ENCODE assay signal across 8 mouse cellular contexts in the genomic region with DNA sequence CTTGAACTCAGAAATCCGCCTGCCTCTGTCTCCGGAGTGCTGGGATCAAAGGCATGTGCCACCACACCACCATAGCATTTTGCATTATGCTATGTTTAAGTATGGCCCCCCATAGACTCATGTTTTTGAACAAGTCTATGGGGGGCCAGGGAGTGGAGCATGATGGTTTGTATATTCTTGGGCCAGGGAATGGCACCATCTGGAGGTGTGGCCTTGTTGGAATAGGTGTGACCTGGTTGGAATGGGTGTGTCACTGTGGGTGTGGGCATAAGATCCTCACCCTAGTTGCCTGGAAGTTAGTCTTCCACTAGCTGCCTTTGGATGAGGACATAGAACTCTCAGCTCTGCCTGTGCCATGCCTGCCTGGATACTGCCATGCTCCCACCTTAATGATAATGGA. TPM values are rescaled to one million over a fixed set of nuclear protein-coding genes. Genes with fewer than 3 reads are reported as not detected.
DNase-seq lines count a peak whose midpoint lies in the region; ATAC-seq and TF ChIP-seq lines count a peak whose summit lies in the region.
"Not testable (repeated sequence)": the region's sequence is repeated elsewhere in the genome, so short reads cannot be mapped to it uniquely, and the experiment has no call there.

A gene (plus strand): TSS at position 301 of the 400 bp plus-strand sequence.

- H3K4me2 ChIP-seq in heart, embryonic 16.5 days (ENCODE audit: low read depth, low read length), result peak within 1 kb of the TSS; percentile 57
- peak within 1 kb of the TSS; percentile 87 for H3K4me2 ChIP-seq in intestine, postnatal 0 days (replicated peaks; ENCODE audit: low read depth)
- peak within 1 kb of the TSS; percentile 85 for H3K4me2 ChIP-seq in lung, postnatal 0 days (replicated peaks; ENCODE audit: low read depth, low read length)
- peak within 1 kb of the TSS; percentile 78 for H3K4me2 ChIP-seq in neural tube, embryonic 15.5 days

- H3K4me1 ChIP-seq in E14TG2a.4 (replicated peaks; ENCODE audit: low read depth, low read length), result peaks cover 73% of the 10 kb centered on the region
- not testable (repeated sequence) for H3K4me1 ChIP-seq in cerebellum, adult 2 months (ENCODE audit: control insufficient read depth, insufficient read depth, low read length); intestine, postnatal 0 days (replicated peaks; ENCODE audit: control insufficient read depth, insufficient read depth, low read length); lung, postnatal 0 days (ENCODE audit: insufficient read depth, low read depth, low read length)
- peaks cover 11% of the 10 kb centered on the region for H3K4me1 ChIP-seq in heart, embryonic 16.5 days (ENCODE audit: control insufficient read depth, insufficient read depth, low read length)
- peaks cover 24% of the 10 kb centered on the region for H3K4me1 ChIP-seq in neural tube, embryonic 15.5 days

- not testable (repeated sequence) for ATAC-seq in heart, embryonic 16.5 days (replicated peaks; ENCODE audit: extremely low read depth, insufficient read depth, low FRiP score); intestine, postnatal 0 days; lung, postnatal 0 days; neural tube, embryonic 15.5 days (ENCODE audit: low FRiP score)

- TF ChIP-seq CTCF in E14TG2a.4 (conservative IDR thresholded peaks at IDR 0.05; ENCODE audit: low read length); cerebellum, adult 2 months (IDR thresholded peaks at IDR 0.05; ENCODE audit: borderline replicate concordance, insufficient read depth, low read depth, low read length); intestine, postnatal 0 days (IDR thresholded peaks at IDR 0.05; ENCODE audit: low read depth); lung, postnatal 0 days (IDR thresholded peaks at IDR 0.05): not testable (repeated sequence)

- not testable (repeated sequence) for TF ChIP-seq POLR2A in cerebellum, adult 2 months (IDR thresholded peaks at IDR 0.05; ENCODE audit: borderline replicate concordance, insufficient read depth, low read length)

- H3K36me3 ChIP-seq in E14TG2a.4 (ENCODE audit: insufficient read depth, low read length), result peaks cover 18% of the 10 kb centered on the region
- not testable (repeated sequence) for H3K36me3 ChIP-seq in heart, embryonic 16.5 days (ENCODE audit: control insufficient read depth, insufficient read depth); intestine, postnatal 0 days (ENCODE audit: control insufficient read depth, insufficient read depth); lung, postnatal 0 days (ENCODE audit: insufficient read depth, low read length); neural tube, embryonic 15.5 days

- peak within 1 kb of the TSS; percentile 98 for H3K4me3 ChIP-seq in E14TG2a.4 (replicated peaks; ENCODE audit: low read length)
- peak within 1 kb of the TSS; percentile 84 for H3K4me3 ChIP-seq in cerebellum, adult 2 months (replicated peaks; ENCODE audit: insufficient read depth, low read depth, low read length)
- peak within 1 kb of the TSS; percentile 71 for H3K4me3 ChIP-seq in heart, embryonic 16.5 days (ENCODE audit: low read length)
- H3K4me3 ChIP-seq in intestine, postnatal 0 days (ENCODE audit: low read depth, low read length), result peak within 1 kb of the TSS; percentile 80
- H3K4me3 ChIP-seq in lung, postnatal 0 days (ENCODE audit: low read depth, low read length), result peak within 1 kb of the TSS; percentile 89
- peak within 1 kb of the TSS; percentile 65 for H3K4me3 ChIP-seq in neural tube, embryonic 15.5 days (replicated peaks)

- DNase-seq in cerebellum, adult 2 months; gastrocnemius, adult 18-20 months (ENCODE audit: low spot score); left cerebral cortex, postnatal 36 days (ENCODE audit: low spot score in 2 of 2); lung, postnatal 0 days (ENCODE audit: low spot score): not testable (repeated sequence)

- WGBS in cerebellum, adult 2 months, result 82% methylated on average over 2 of the region's 2 CpGs
- 93% methylated on average over 2 of the region's 2 CpGs for WGBS in heart, embryonic 16.5 days
- WGBS in intestine, postnatal 0 days, result 100% methylated on average over 2 of the region's 2 CpGs
- 86% methylated on average over 2 of the region's 2 CpGs for WGBS in lung, postnatal 0 days
- WGBS in neural tube, embryonic 15.5 days, result 95% methylated on average over 2 of the region's 2 CpGs

- TF ChIP-seq EP300 in lung, postnatal 0 days (IDR thresholded peaks at IDR 0.05), result not testable (repeated sequence)

- H3K27ac ChIP-seq in cerebellum, adult 2 months (ENCODE audit: insufficient read depth, low read length), result peak within 1 kb of the TSS; percentile 39
- peak within 1 kb of the TSS; percentile 64 for H3K27ac ChIP-seq in heart, embryonic 16.5 days (ENCODE audit: low read length)
- H3K27ac ChIP-seq in intestine, postnatal 0 days (ENCODE audit: low read depth, low read length), result peak within 1 kb of the TSS; percentile 94
- H3K27ac ChIP-seq in lung, postnatal 0 days (ENCODE audit: low read length), result peak within 1 kb of the TSS; percentile 95
- H3K27ac ChIP-seq in neural tube, embryonic 15.5 days (replicated peaks), result peak within 1 kb of the TSS; percentile 92

- intact Hi-C loops in left cerebral cortex, postnatal 36 days (cut with DNase I), result not testable (repeated sequence)

- H3K27me3 ChIP-seq in E14TG2a.4 (ENCODE audit: insufficient read depth, low read length); cerebellum, adult 2 months (ENCODE audit: control insufficient read depth, insufficient read depth, low read length); heart, embryonic 16.5 days (ENCODE audit: control insufficient read depth, insufficient read depth, low read length); intestine, postnatal 0 days (replicated peaks; ENCODE audit: control insufficient read depth, insufficient read depth, low read length); lung, postnatal 0 days (replicated peaks; ENCODE audit: insufficient read depth, low read length); neural tube, embryonic 15.5 days (replicated peaks): not testable (repeated sequence)

- peak within 1 kb of the TSS; percentile 51 for H3K9ac ChIP-seq in heart, embryonic 16.5 days (ENCODE audit: low read length)
- H3K9ac ChIP-seq in intestine, postnatal 0 days (ENCODE audit: low read depth, low read length), result not testable (repeated sequence)
- H3K9ac ChIP-seq in lung, postnatal 0 days (replicated peaks; ENCODE audit: low read depth), result peak within 1 kb of the TSS; percentile 43; the same call in 1 of the 2 replicates
- peak within 1 kb of the TSS; percentile 45 for H3K9ac ChIP-seq in neural tube, embryonic 15.5 days (replicated peaks)

- not testable (repeated sequence) for H3K9me3 ChIP-seq in E14TG2a.4 (ENCODE audit: low read length); heart, embryonic 16.5 days (replicated peaks; ENCODE audit: control insufficient read depth, low read length); intestine, postnatal 0 days (ENCODE audit: control insufficient read depth); lung, postnatal 0 days (ENCODE audit: low read length); neural tube, embryonic 15.5 days (replicated peaks)

RNA-seq across cellular contexts. Expression of the gene that starts here (rescaled TPM):
- polyA plus RNA-seq in cerebellum, adult 2 months (2012; rRNA removed), result 269 and 280 TPM in 2 replicates
- 100 to 1,000 TPM; 418 to 433 TPM for total RNA-seq in gastrocnemius, adult 18-20 months (2021)
- polyA plus RNA-seq in heart, embryonic 16.5 days (2015; fragmentation: Nextera tagmentation; extraction: Ambion mirVana), result 496 and 560 TPM in 2 replicates
- polyA plus RNA-seq in intestine, postnatal 0 days (2015; fragmentation: Nextera tagmentation; extraction: Ambion mirVana), result 125 and 138 TPM in 2 replicates
- 100 to 1,000 TPM; 272 to 281 TPM for total RNA-seq in left cerebral cortex, postnatal 36 days (2021)
- 195 and 289 TPM in 2 replicates for polyA plus RNA-seq in lung, postnatal 0 days (2015; fragmentation: Nextera tagmentation; extraction: Ambion mirVana)
- 132 and 141 TPM in 2 replicates for polyA plus RNA-seq in neural tube, embryonic 15.5 days (2015; fragmentation: Nextera tagmentation; extraction: Ambion mirVana)

Comparison
In these comparisons a context has a peak if more than half of its experiments do, and no peak if none do; other contexts are left out.
1. H3K27ac ChIP-seq: peak in every context shown above with its lines; median percentile 95 in lung, postnatal 0 days; 94 in intestine, postnatal 0 days; 92 in neural tube, embryonic 15.5 days; 64 in heart, embryonic 16.5 days; 39 in cerebellum, adult 2 months.